Comparison of ENCODE assay signal across 32 mouse cellular contexts in genomic region chr7:143477800-143478199, GRCm38 (mm10). TPM values are rescaled to one million over a fixed set of nuclear protein-coding genes. Genes with fewer than 3 reads are reported as not detected.
"Had no signal": no experiment of that assay in that cellular context is flagged by ENCODE, and none has a peak within 500 bp of the region (broad histone marks: within the 10 kb centered on the region; RNA-seq: fewer than 3 reads in every experiment).

No protein-coding gene starts in this region.

- DNase-seq: cerebellum, adult 2 months; cerebellum, adult 8-10 months; cerebellum, adult 9-10 months; cerebellum, adult 9-11 months; cerebellum, postnatal 10 days; cerebellum, postnatal 14 days; cerebellum, postnatal 25 days; cerebellum, postnatal 36 days; embryo, embryonic 11 days; forebrain, postnatal 0 days; gastrocnemius, adult 2 months; gastrocnemius, postnatal 10 days; gastrocnemius, postnatal 14 days; gastrocnemius, postnatal 25 days; gastrocnemius, postnatal 36 days; heart, adult 11 months; heart, adult 18-20 months had no signal

- ATAC-seq: forebrain, embryonic 13.5 days; forebrain, embryonic 14.5 days; forebrain, embryonic 15.5 days; forebrain, embryonic 16.5 days; forebrain, postnatal 0 days had no signal

- H3K36me3 ChIP-seq: embryonic facial prominence, embryonic 10.5 days; embryonic facial prominence, embryonic 12.5 days; embryonic facial prominence, embryonic 13.5 days; embryonic facial prominence, embryonic 15.5 days; forebrain, embryonic 10.5 days; forebrain, embryonic 12.5 days; forebrain, embryonic 15.5 days had no signal

- H3K27ac ChIP-seq: embryonic facial prominence, embryonic 10.5 days; embryonic facial prominence, embryonic 12.5 days; embryonic facial prominence, embryonic 13.5 days; embryonic facial prominence, embryonic 15.5 days; forebrain, embryonic 10.5 days; forebrain, embryonic 12.5 days; forebrain, embryonic 13.5 days; forebrain, embryonic 15.5 days; gastrocnemius, adult 2 months had no signal

- H3K9me3 ChIP-seq: embryonic facial prominence, embryonic 10.5 days; embryonic facial prominence, embryonic 12.5 days; embryonic facial prominence, embryonic 13.5 days; embryonic facial prominence, embryonic 15.5 days; forebrain, embryonic 10.5 days; forebrain, embryonic 12.5 days; forebrain, embryonic 13.5 days; forebrain, embryonic 15.5 days had no signal

- H3K9ac ChIP-seq: embryonic facial prominence, embryonic 12.5 days; embryonic facial prominence, embryonic 13.5 days; embryonic facial prominence, embryonic 15.5 days; forebrain, embryonic 12.5 days; forebrain, embryonic 13.5 days; forebrain, embryonic 15.5 days; forebrain, postnatal 0 days had no signal

- H3K27me3 ChIP-seq: embryonic facial prominence, embryonic 13.5 days; embryonic facial prominence, embryonic 15.5 days; forebrain, embryonic 15.5 days had no signal

- H3K4me1 ChIP-seq: forebrain, embryonic 13.5 days; forebrain, embryonic 15.5 days had no signal

- H3K4me3 ChIP-seq: embryonic facial prominence, embryonic 10.5 days; embryonic facial prominence, embryonic 12.5 days; embryonic facial prominence, embryonic 13.5 days; embryonic facial prominence, embryonic 15.5 days; erythroblast, embryonic 14.5 days; forebrain, embryonic 10.5 days; forebrain, embryonic 12.5 days; forebrain, embryonic 13.5 days; forebrain, embryonic 15.5 days; gastrocnemius, adult 2 months had no signal

- H3K4me2 ChIP-seq: embryonic facial prominence, embryonic 12.5 days; embryonic facial prominence, embryonic 13.5 days; embryonic facial prominence, embryonic 15.5 days; forebrain, embryonic 12.5 days; forebrain, embryonic 13.5 days; forebrain, embryonic 15.5 days had no signal

RNA-seq across cellular contexts. Expression of gene Slc22a18, which starts 4.3 kb away (rescaled TPM):
- polyA plus RNA-seq: erythroblast, embryonic 14.5 days had no signal

RNA-seq across cellular contexts. Expression of gene Phlda2, which starts 25.1 kb away (rescaled TPM):
- total RNA-seq: forebrain, postnatal 0 days; gastrocnemius, adult 18-20 months; gastrocnemius, adult 2 months; gastrocnemius, adult 8-10 months; gastrocnemius, postnatal 10 days; gastrocnemius, postnatal 14 days; gastrocnemius, postnatal 25 days; gastrocnemius, postnatal 36 days; gastrocnemius, postnatal 4 days; granulocyte monocyte progenitor cell, adult 5-6 weeks; heart, adult 18-20 months had no signal
- polyA plus RNA-seq: cerebellum, adult 2 months; forebrain, embryonic 13.5 days; forebrain, embryonic 16.5 days; forebrain, postnatal 0 days had no signal
